Mouse (Mus musculus) embryonic facial prominence, embryonic 14.5 days (tissue): ENCODE measurements around the gene Snf8. TPM values are rescaled to one million over a fixed set of nuclear protein-coding genes. Genes with fewer than 3 reads are reported as not detected.

Experiments
- ATAC-seq: fragments of 200-750 bp; cut with Nextera tagmentation; 2 replicates; pipeline ENCODE4 v1.8.0; 2017; ENCODE audit warnings: low read depth, moderate number of reproducible peaks, moderate TSS enrichment
- DNase-seq: peaks from one replicate; pipeline ENCODE4 v3.0.0-alpha.2; 2015; ENCODE audit warnings: low spot score
- H3K27ac ChIP-seq: fragments of 300-500 bp; sonication (generic); replicated peaks from 2 replicates; pipeline ENCODE4 v1.5.1; 2014; ENCODE audit warnings: low read depth, mild to moderate bottlenecking, low read length, moderate library complexity
- H3K27me3 ChIP-seq: fragments of 300-500 bp; sonication (generic); replicated peaks from 2 replicates; pipeline ENCODE4 v1.6.1; 2014; ENCODE audit warnings: low read length; ENCODE audit not compliant: control insufficient read depth, insufficient read depth
- H3K36me3 ChIP-seq: fragments of 300-500 bp; sonication (generic); 2 replicates; pipeline ENCODE4 v1.6.1; 2014; ENCODE audit warnings: low read length, mixed read lengths; ENCODE audit not compliant: control insufficient read depth, insufficient read depth
- H3K4me1 ChIP-seq: fragments of 300-500 bp; sonication (generic); 2 replicates; pipeline ENCODE4 v1.6.1; 2014; ENCODE audit warnings: antibody characterized with exemption, low read length; ENCODE audit not compliant: control insufficient read depth, insufficient read depth
- H3K4me2 ChIP-seq: fragments of 300-500 bp; sonication (generic); 2 replicates; pipeline ENCODE4 v1.6.1; 2014; ENCODE audit warnings: low read depth, mild to moderate bottlenecking, low read length, moderate library complexity, mixed read lengths
- H3K4me3 ChIP-seq: fragments of 300-500 bp; sonication (generic); 2 replicates; pipeline ENCODE4 v1.5.1; 2014; ENCODE audit warnings: low read depth, mild to moderate bottlenecking, low read length
- H3K9ac ChIP-seq: fragments of 300-500 bp; sonication (generic); 2 replicates; pipeline ENCODE4 v1.6.1; 2014; ENCODE audit warnings: low read depth, mild to moderate bottlenecking, low read length, moderate library complexity, mixed read lengths
- H3K9me3 ChIP-seq: fragments of 300-500 bp; sonication (generic); 2 replicates; pipeline ENCODE4 v1.6.1; 2016; ENCODE audit warnings: low read length; ENCODE audit not compliant: control insufficient read depth
- WGBS: fragments of 180-500 bp; shearing (Covaris S2); extraction: QIAGEN DNeasy Blood & Tissue Kit; methylation state at CpG from one replicate; pipeline ENCODE4 v1.1.7; 2014; 5-methylcytosine and 5-hydroxymethylcytosine counted together
- polyA plus RNA-seq: library from polyadenylated mRNA; unstranded; fragments of >200 nt; fragmentation: Nextera tagmentation; extraction: Ambion mirVana; gene quantifications from 2 replicates; pipeline ENCODE4 v1.2.1, GENCODE M21; 2014

Snf8 gene
- polyA plus RNA-seq, 1 experiment from 2014 or later: 33.4 TPM

- Histone ChIP-seq H3K9me3 (no peaks in the 10 kb centered on the region), H3K4me1 (peaks cover 11% of the 10 kb centered on the region), H3K27ac (no peak overlapping the region), H3K9ac (peak overlapping the region; percentile 73), H3K27me3 (no peaks in the 10 kb centered on the region), H3K4me3 (peak overlapping the region; percentile 58), H3K36me3 (peaks cover 6% of the 10 kb centered on the region), H3K4me2 (peak overlapping the region; percentile 86)
- no peak for DNase-seq
- ATAC-seq: no peak
- WGBS: 9% methylated on average over 6 of the region's 6 CpGs
These were observed 448 bp downstream of the Snf8 start for GRCm38 (mm10) chr11:96035133-96035532.

DNA sequence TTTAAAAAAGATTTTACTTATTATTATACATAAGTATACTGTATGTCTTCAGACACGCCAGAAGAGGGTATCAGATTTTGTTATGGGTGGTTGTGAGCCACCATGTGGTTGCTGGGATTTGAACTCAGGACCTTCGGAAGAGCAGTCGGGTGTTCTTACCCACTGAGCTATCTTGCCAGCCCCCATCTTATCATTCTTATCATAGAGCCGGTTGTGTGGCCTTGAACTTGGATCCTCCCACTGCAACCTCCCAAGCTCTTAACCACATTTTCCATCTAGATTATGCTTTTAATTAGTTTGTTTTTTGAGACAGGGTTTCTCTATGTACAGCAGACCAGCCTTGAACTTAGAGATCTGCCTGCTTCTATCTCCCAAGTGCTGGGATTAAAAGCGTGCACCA, 2.8 kb downstream of the Snf8 start:
- Histone ChIP-seq H3K36me3 (peaks cover 23% of the 10 kb centered on the region), H3K9me3 (no peaks in the 10 kb centered on the region), H3K27ac (no peak overlapping the region), H3K9ac (no peak overlapping the region), H3K4me2 (no peak overlapping the region), H3K4me3 (no peak overlapping the region), H3K27me3 (no peaks in the 10 kb centered on the region), H3K4me1 (peaks cover 11% of the 10 kb centered on the region)
- DNase-seq (no peak), ATAC-seq (no peak)
- 88% methylated on average over 5 of the region's 5 CpGs for WGBS

GRCm38 (mm10) chr11:96038560-96038959, 3.9 kb downstream of the Snf8 start:
- 93% methylated on average over 1 of the region's 1 CpGs for WGBS
- H3K4me3 ChIP-seq: no peak overlapping the region

DNA sequence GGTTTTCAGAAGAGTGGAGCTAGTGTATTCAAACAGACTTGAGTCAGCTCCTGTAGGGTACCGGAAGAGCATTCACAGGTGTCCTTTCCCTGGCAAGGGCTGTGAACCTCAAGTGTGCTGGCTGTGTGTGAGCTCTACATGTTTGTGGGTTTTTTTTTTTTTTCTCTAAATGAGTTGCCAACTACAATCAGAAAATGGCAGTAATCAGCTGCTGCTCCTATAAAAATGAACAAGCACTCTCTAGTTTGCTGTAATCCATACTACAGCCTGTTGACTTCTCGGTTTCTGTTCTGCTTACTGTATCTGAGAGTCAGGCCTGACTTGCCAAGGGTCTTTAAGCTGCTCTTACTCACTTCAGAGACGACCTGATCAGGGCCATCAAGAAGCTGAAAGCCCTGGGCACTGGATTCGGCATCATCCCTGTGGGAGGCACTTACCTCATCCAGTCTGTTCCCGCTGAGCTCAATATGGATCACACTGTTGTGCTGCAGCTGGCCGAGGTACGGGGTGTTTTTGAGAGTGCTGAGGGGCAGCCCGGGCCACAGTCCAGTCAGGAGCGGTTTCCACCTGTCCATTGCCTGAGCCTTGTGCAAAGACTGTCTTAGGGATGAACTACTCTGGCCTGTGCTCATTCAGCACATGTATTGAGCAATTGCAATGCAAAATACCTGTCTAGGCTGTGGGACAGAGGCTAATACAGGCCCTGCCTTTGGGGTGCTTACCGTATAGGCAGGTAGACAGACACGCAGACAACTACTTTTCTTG, 10.3 kb downstream of the Snf8 start:
- no peaks in the 10 kb centered on the region for H3K4me1 ChIP-seq
- ATAC-seq (no peak), DNase-seq (no peak)
- no peak overlapping the region for H3K4me2 ChIP-seq
- peaks cover 64% of the 10 kb centered on the region for H3K36me3 ChIP-seq
- H3K27ac ChIP-seq: no peak overlapping the region
- no peak overlapping the region for H3K9ac ChIP-seq
- H3K4me3 ChIP-seq: no peak overlapping the region
- no peaks in the 10 kb centered on the region for H3K9me3 ChIP-seq
- 89% methylated on average over 11 of the region's 11 CpGs for WGBS
- no peaks in the 10 kb centered on the region for H3K27me3 ChIP-seq

More at GRCm38 (mm10) chr11:96038560-96038959, 3.9 kb downstream of the Snf8 start:
- Histone ChIP-seq H3K4me2 (no peak overlapping the region), H3K9me3 (no peaks in the 10 kb centered on the region), H3K27ac (no peak overlapping the region), H3K4me1 (peaks cover 11% of the 10 kb centered on the region), H3K36me3 (peaks cover 28% of the 10 kb centered on the region), H3K27me3 (no peaks in the 10 kb centered on the region), H3K9ac (no peak overlapping the region)
- ATAC-seq: no peak
- no peak for DNase-seq

DNA sequence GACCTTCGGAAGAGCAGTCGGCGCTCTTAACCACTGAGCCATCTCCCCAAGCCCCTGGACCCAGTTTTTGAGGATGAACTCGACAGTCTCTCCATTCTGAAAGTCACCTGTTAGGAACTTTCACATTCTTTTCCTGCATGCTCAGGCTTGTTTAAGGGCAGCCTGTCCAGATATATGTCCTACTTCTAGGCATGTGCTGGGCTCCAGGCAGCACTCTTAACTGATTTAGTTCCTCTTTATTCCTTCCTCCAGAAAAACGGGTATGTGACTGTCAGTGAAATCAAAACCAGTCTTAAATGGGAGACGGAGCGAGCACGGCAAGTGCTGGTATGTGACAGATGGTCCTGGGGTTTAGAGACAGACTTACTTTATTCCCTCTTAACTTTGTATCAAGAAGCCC, 11.3 kb downstream of the Snf8 start:
- DNase-seq: no peak
- H3K9me3 ChIP-seq: no peaks in the 10 kb centered on the region
- H3K9ac ChIP-seq: no peak overlapping the region
- H3K27me3 ChIP-seq: no peaks in the 10 kb centered on the region
- no peaks in the 10 kb centered on the region for H3K4me1 ChIP-seq
- no peak overlapping the region for H3K4me2 ChIP-seq
- no peak overlapping the region for H3K27ac ChIP-seq
- WGBS: 72% methylated on average over 8 of the region's 8 CpGs
- ATAC-seq: no peak
- peaks cover 67% of the 10 kb centered on the region for H3K36me3 ChIP-seq
- no peak overlapping the region for H3K4me3 ChIP-seq

DNA sequence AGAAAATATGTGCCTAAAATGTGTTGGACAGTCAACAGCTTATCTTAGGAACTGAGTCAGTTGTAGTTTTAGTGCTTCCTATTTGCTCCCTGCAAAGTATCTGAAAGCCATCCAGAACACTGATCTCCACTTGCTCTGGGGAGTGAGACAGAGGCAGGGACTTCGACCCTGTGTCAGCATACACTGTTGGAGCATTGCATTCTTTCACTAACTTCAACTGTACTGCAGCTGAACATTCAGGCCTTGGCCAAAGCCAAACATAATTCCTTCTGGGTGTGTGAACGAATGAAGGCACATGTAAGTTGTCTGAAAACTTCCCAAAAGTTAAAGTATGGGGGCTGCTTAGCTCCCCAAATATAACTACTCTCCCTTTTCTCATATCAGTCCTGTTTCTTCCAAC, 12.1 kb downstream of the Snf8 start:
- no peak for DNase-seq
- no peak overlapping the region for H3K4me3 ChIP-seq
- peaks cover 70% of the 10 kb centered on the region for H3K36me3 ChIP-seq
- ATAC-seq: no peak
- H3K9me3 ChIP-seq: no peaks in the 10 kb centered on the region
- WGBS: 82% methylated on average over 2 of the region's 2 CpGs
- no peaks in the 10 kb centered on the region for H3K27me3 ChIP-seq
- no peaks in the 10 kb centered on the region for H3K4me1 ChIP-seq
- no peak overlapping the region for H3K4me2 ChIP-seq
- H3K27ac ChIP-seq: no peak overlapping the region
- H3K9ac ChIP-seq: no peak overlapping the region

- no peak for ATAC-seq
- no peaks in the 10 kb centered on the region for H3K27me3 ChIP-seq
- no peak overlapping the region for H3K4me2 ChIP-seq
- H3K27ac ChIP-seq: no peak overlapping the region
- WGBS: 79% methylated on average over 4 of the region's 4 CpGs
- DNase-seq: no peak
- H3K9me3 ChIP-seq: no peaks in the 10 kb centered on the region
- no peak overlapping the region for H3K9ac ChIP-seq
- H3K4me3 ChIP-seq: no peak overlapping the region
- peaks cover 75% of the 10 kb centered on the region for H3K36me3 ChIP-seq
- no peaks in the 10 kb centered on the region for H3K4me1 ChIP-seq
These were observed 13.0 kb downstream of the Snf8 start for GRCm38 (mm10) chr11:96047469-96048373.

DNA sequence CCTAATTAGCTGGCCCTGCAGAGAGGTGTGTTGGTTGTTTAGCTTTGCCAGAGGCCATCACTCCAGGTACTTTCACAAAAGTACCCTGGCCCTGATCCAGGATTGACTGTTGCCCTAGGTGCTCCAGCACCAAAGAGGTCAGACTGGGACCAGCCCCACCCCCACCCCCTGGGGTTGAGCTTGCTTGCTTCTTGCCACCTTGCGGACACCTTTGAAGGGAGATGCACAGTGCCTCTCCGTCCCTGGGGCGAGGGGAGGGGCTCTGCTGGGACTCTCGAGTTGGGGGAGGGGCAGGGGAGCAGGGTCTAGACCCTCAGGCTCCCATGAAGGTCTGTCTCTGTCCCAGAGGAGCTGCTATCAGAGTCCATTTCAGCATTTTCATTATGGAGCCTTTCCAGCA, 15.3 kb downstream of the Snf8 start:
- peaks cover 87% of the 10 kb centered on the region for H3K36me3 ChIP-seq
- H3K9ac ChIP-seq: no peak overlapping the region
- 81% methylated on average over 4 of the region's 4 CpGs for WGBS
- H3K27ac ChIP-seq: no peak overlapping the region
- no peak overlapping the region for H3K4me3 ChIP-seq
- H3K27me3 ChIP-seq: no peaks in the 10 kb centered on the region
- DNase-seq (no peak), ATAC-seq (no peak)
- no peaks in the 10 kb centered on the region for H3K9me3 ChIP-seq
- H3K4me2 ChIP-seq: no peak overlapping the region
- H3K4me1 ChIP-seq: no peaks in the 10 kb centered on the region
